Mouse (Mus musculus): Measurements from ENCODE around the gene 4930455H04Rik. TPM values are rescaled to one million over a fixed set of nuclear protein-coding genes. Genes with fewer than 3 reads are reported as not detected.

4930455H04Rik gene
- total RNA-seq, 2 experiments from 2014 or later = not detected

GRCm38 (mm10) chr3:117021907-117022306 is 53.8 kb downstream of the 4930455H04Rik start:
- intact Hi-C loops (cut with DNase I) = no loop called here
- no peak for DNase-seq (ENCODE audit: low spot score in 2 of 2)

- DNase-seq (ENCODE audit: low spot score in 2 of 2) = no peak
- intact Hi-C loops (cut with DNase I) = no loop called here
These were observed 56.0 kb downstream of the 4930455H04Rik start for GRCm38 (mm10) chr3:117024111-117024510.

- no peak for DNase-seq (ENCODE audit: low spot score in 2 of 2)
- intact Hi-C loops (cut with DNase I) = no loop called here
These were observed 56.5 kb downstream of the 4930455H04Rik start for GRCm38 (mm10) chr3:117024557-117024956.

GRCm38 (mm10) chr3:117025421-117025820 is 57.4 kb downstream of the 4930455H04Rik start:
- intact Hi-C loops (cut with DNase I) = no loop called here
- DNase-seq (ENCODE audit: low spot score in 2 of 2) = no peak

Other genes starting within 250 kb of the 4930455H04Rik start
- gene Agl, start 160.1 kb upstream of the 4930455H04Rik start, total RNA-seq (2021) = 10 to 100 TPM; 23.7 to 26.0 TPM
- gene Frrs1, start 108.8 kb upstream of the 4930455H04Rik start, total RNA-seq (2021) = 1 to 10 TPM; 1.5 to 2.3 TPM
- 10 to 100 TPM; 29.1 to 31.9 TPM for gene Palmd, start 720 bp downstream of the 4930455H04Rik start, total RNA-seq (2021)

Measured in left cerebral cortex, postnatal 14 days (tissue).